Mouse (Mus musculus): ENCODE measurements at regions not wholly inside any gene's neighbourhood (a gene's known extent, or its start where the extent isn't known, plus 50 kb on each side); places are given as distances from the start of the nearest gene placed in this dataset.

GRCm38 (mm10) chr6:3911284-3911683 lies 77.4 kb downstream of the Tfpi2 start:
- no peak for DNase-seq (ENCODE audit: low read depth, low spot score)

GRCm38 (mm10) chr6:3904704-3905103 lies 84.0 kb downstream of the Tfpi2 start:
- peak; percentile 67 for DNase-seq (ENCODE audit: low read depth, low spot score)

GRCm38 (mm10) chr6:3875816-3876215 lies 111.3 kb upstream of the Calcr start:
- peak; percentile 89 for DNase-seq (ENCODE audit: low read depth, low spot score)

- DNase-seq (ENCODE audit: low read depth, low spot score) = peak; percentile 73
Measured at GRCm38 (mm10) chr6:3874826-3875225, 110.3 kb upstream of the Calcr start.

- DNase-seq (ENCODE audit: low read depth, low spot score) = no peak
Measured at GRCm38 (mm10) chr6:3861046-3861445, 96.5 kb upstream of the Calcr start.

GRCm38 (mm10) chr6:3860587-3860975 lies 96.1 kb upstream of the Calcr start:
- DNase-seq (ENCODE audit: low read depth, low spot score) = no peak

GRCm38 (mm10) chr6:3859942-3860586 lies 95.5 kb upstream of the Calcr start:
- no peak for DNase-seq (ENCODE audit: low read depth, low spot score)

- DNase-seq (ENCODE audit: low read depth, low spot score) = no peak
Measured at GRCm38 (mm10) chr6:3850146-3850545, 85.6 kb upstream of the Calcr start.

All from R1 (cell line).